Mouse (Mus musculus) spleen, adult 18-20 months (tissue): ENCODE measurements around the gene Traf3ip2.

Experiments used
- DNase-seq, 2 experiments: peaks; one replicate each; pipeline ENCODE4 v3.0.0; 2022; ENCODE audit warnings: mixed read lengths in 2 of 2

Traf3ip2 gene

GRCm38 (mm10) chr10:39634423-39635101 is 21.8 kb downstream of the Traf3ip2 start:
- DNase-seq = no peak

DNA sequence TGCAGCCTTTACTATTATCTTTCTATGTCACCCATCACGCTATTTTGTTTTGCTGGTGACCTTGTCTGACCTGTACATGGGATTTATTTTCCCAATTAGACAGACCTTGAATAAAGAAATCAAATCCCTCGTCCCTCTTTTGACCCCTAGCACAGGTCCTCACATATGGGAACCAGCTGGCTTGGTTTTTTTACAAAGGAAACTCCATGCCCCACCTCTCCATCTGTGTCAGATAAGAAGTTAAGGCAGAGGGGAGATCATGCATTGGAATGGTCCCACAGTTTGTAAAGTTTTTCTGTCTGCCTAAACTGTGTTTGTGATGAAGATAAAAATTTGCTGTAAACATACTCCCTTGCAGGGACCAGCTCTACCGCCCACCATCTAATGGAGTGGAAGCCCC is 26.1 kb downstream of the Traf3ip2 start:
- DNase-seq = no peak

GRCm38 (mm10) chr10:39639783-39640182 is 27.0 kb downstream of the Traf3ip2 start:
- DNase-seq = no peak

GRCm38 (mm10) chr10:39640817-39641226 is 28.1 kb downstream of the Traf3ip2 start:
- DNase-seq = no peak

DNA sequence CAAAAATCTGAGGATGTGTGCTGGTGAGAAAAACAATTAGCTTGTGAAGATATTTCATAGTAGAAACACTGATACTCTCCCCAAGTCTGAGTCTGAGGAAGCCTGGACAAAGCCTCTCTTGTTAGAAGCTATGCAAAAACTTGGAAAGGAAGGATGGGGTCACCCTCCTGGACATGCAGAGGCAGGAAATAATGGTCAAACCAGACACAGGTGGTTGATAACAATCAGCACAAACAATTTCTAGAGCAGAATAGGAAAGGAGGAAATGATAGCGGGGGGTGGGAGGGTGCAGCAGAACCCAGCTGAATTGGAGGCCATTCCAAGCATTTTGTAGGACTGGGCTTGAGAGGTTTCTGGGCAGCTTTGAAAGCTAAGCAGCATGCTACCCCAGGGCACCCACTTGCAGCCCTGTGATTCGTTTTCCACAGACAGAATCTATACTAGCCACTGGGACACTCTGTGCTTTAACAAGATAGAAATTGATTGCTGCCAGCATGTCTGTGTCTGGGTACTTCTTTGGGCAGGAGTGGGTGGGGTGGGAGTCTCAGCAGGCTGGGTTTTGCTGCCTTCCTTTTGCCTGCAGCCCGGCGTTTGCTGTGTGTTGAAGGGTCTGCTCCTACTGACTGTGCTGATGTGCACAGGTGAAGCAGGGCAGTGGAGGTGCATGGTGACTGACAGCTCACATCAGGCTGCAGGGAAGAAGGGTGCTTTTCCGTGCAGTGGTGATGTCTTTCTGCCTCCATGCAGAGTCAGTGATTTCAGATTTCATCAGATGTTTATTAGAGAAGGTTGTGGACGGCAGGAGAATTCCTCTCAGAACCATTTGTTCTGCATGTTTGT is 33.3 kb downstream of the Traf3ip2 start:
- no peak for DNase-seq

DNA sequence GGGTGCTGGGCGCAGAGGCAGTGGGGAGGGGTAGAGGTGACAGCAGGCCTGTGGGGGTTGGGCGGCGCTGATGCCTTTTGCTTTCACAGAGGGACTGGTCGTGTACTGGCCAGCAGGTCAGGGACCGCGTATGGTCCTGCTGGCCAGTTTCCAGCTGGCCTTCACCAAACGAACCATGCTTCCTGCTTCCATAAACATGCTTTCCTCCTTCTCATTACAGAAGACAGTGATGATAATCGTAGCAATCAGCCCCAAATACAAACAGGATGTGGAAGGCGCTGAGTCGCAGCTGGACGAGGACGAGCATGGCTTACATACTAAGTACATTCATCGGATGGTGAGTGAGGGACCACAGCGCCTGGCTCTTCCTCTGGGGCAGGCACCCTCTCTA is 33.9 kb downstream of the Traf3ip2 start:
- DNase-seq = no peak

DNA sequence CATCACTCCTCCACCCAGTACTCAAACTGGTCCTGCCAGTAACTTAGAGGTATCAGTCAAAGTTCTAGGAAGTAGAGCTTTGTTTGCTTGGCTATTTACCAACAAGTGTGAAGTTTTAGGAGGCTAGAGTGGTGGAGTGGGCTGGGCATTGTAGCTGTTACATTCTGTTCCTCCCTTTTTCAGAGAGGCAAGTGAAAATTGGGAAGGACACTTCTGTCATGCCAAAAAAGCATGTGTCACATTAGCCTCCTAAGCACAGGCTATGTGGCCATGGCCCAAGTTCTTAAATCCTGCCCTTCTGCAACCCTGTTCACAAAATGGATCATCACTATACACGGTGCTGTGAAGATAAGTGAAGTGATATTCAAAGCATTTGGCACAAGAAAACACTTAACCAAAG is 34.4 kb downstream of the Traf3ip2 start:
- DNase-seq = no peak

DNA sequence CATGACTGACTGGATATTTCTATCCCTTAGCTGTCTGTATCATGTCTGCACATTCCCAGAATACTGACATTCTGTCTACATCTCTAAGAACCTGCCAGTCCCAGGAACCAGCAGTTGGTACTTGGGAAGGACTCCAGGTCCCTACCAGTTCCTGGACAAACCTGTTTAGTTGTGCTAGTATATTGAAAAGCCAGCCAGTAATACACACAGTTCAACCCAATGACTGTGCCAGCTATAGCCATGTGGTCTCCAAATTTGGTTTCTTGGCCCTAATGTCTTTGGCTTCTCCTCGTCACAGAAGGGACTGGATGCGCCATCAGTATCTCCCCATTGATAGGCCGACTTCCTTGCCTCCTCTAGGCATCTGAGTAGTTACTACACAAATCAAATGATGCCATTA is 35.5 kb downstream of the Traf3ip2 start:
- DNase-seq = no peak

GRCm38 (mm10) chr10:39649550-39649949 is 36.8 kb downstream of the Traf3ip2 start:
- no peak for DNase-seq

GRCm38 (mm10) chr10:39650316-39650715 is 37.6 kb downstream of the Traf3ip2 start:
- DNase-seq = no peak

- no peak for DNase-seq
Measured at GRCm38 (mm10) chr10:39654001-39654416, 41.3 kb downstream of the Traf3ip2 start.

DNA sequence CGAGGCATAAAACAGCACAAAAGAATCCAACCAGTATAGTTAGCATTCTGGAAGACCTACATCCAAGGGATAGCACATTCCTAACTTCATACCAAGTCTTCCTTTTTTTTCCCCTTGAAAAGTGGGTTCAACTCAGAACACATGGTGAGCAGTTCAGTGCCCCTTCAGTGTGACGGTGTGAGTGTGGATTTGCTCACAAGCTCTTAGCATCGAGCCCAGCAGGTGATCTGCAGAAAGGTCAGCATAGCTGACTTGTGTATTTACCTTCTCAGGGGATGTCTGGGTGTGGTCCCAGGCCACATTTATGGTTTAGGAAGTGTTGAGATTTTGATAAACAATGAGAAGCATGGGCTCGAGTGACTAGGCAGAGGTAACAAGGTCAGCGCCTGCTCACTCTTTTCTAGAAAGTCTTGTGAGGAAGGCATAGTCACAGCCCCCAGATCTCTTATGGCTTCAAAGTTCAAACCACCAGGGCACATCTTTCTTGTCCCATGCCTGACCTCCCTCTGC is 46.2 kb downstream of the Traf3ip2 start:
- DNase-seq = no peak

DNA sequence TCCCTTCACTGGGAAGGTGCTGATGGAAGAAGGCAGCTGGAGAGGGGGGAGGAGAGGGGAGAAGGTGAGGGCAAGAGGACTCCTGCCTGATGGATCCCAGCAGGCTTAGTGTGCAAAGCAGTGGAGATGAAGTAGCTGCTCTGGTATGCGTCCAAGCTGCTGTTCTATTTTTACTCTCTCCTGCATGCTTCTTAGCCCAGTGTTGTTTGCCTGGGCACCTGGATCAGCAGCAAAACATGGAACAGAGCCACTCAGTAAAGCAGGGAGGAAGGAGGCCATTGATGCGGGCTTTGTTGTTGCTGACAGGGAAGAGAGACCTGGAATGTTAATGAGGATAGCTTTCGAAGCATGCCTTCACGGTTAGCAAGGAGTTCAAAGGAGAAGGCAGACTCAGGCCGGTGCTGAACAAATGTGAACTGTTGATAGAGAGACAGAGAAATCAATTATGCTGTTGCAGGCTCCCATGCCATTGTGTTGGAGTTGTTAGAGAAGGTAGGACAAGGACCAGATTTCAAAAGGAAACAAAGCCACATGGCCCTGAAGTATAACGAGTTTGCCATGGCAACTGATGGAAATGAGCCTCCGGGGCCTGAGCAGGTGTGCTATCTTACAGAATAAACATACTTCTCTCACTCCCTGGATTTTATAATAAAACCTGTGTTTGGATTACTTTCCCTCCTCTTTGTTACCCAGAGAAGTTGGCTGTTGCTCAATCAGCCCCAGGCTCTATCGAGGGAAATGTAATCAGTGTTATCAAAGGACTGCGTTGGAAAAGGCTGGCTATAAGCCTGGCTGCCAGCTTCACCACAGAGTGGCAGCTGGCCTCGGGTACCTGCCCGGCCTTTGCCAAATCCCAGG is 46.9 kb downstream of the Traf3ip2 start:
- no peak for DNase-seq

GRCm38 (mm10) chr10:39660269-39660655 is 47.5 kb downstream of the Traf3ip2 start:
- no peak for DNase-seq

- DNase-seq = no peak
Measured at GRCm38 (mm10) chr10:39660698-39661097, 48.0 kb downstream of the Traf3ip2 start.

DNA sequence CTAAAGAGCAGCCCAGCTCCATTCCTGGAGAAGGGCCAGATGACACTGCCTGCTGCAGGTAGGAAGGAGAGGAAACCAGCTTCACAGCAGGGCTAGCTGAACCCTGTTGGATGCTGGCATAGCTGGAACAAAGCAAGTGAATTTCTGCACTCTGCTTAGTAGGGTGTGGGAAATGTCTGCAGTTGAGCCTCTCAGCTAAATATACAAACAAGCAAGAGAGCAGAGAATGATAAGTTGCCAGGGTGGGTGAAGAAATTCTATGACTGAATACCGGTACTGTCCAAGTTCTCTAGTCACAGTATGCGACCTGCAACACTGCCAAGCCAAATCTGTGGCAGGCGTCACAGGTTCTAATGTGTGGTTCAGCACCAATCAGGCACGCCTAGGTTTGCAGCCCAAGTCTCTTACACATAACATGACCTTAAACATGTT is 52.4 kb downstream of the Traf3ip2 start:
- no peak for DNase-seq

GRCm38 (mm10) chr10:39666027-39666426 is 53.3 kb downstream of the Traf3ip2 start:
- DNase-seq = no peak

DNA sequence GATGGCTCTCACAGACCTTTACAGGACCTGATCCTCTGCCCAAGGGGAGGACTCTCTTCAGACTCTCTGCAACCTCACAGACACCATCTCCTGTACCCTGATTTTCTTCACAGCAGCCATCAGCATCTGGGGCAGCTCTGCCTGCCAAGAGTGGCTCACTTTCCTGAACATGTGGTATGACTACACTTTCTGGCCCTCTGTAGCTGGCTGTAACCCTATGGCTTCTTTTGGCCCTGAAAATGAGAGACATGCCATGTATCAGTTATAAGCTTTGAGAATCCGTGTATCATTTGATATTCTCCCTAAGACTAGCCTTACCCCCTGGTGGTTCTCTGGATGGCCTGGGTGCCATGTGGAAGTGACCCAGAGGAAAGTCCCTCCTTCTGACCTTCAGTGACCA is 58.7 kb downstream of the Traf3ip2 start:
- no peak for DNase-seq

GRCm38 (mm10) chr10:39672547-39673051 is 59.9 kb downstream of the Traf3ip2 start:
- DNase-seq = no peak

GRCm38 (mm10) chr10:39674106-39674505 is 61.4 kb downstream of the Traf3ip2 start:
- no peak for DNase-seq

GRCm38 (mm10) chr10:39674766-39675165 is 62.0 kb downstream of the Traf3ip2 start:
- DNase-seq = no peak

GRCm38 (mm10) chr10:39678199-39678791 is 65.6 kb downstream of the Traf3ip2 start:
- no peak for DNase-seq
